ENCODE assay signal across 28 mouse cellular contexts in the genomic region with DNA sequence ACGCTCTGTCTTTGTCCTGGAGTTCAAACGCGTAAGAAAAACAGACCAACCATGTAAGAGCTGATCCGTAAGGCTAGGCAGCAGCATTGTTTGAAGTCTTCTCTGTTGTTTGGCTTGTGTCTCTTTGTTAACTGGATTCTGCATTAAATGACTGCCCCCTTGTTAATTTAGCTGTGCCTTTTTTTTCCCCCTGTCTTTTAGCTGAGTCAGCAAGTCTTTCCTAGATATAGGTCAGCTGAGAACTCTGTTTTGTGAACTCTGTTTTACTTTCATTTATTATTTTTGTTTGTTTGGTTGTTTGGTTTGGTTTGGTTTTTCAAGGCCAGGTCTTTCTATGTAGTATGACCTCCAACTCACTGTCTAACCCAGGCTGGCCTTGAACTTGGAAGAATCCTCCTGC. TPM values are rescaled to one million over a fixed set of nuclear protein-coding genes. Genes with fewer than 3 reads are reported as not detected.
"Had no signal": no experiment of that assay in that cellular context is flagged by ENCODE, and none has a peak within 500 bp of the region (broad histone marks: within the 10 kb centered on the region; RNA-seq: fewer than 3 reads in every experiment).

No protein-coding gene starts in this region.

- H3K36me3 ChIP-seq: embryonic facial prominence, embryonic 10.5 days; embryonic facial prominence, embryonic 12.5 days; embryonic facial prominence, embryonic 13.5 days; embryonic facial prominence, embryonic 15.5 days; forebrain, embryonic 10.5 days had no signal

- H3K4me3 ChIP-seq: embryonic facial prominence, embryonic 10.5 days; embryonic facial prominence, embryonic 12.5 days; embryonic facial prominence, embryonic 13.5 days; embryonic facial prominence, embryonic 15.5 days; erythroblast, embryonic 14.5 days; forebrain, embryonic 10.5 days; forebrain, embryonic 12.5 days; forebrain, embryonic 13.5 days; forebrain, embryonic 15.5 days; gastrocnemius, adult 2 months had no signal

- H3K4me2 ChIP-seq: embryonic facial prominence, embryonic 12.5 days; embryonic facial prominence, embryonic 13.5 days; embryonic facial prominence, embryonic 15.5 days; forebrain, embryonic 12.5 days; forebrain, embryonic 13.5 days; forebrain, embryonic 15.5 days had no signal

- DNase-seq: cerebellum, adult 8-10 months; cerebellum, adult 9-10 months; cerebellum, adult 9-11 months; cerebellum, postnatal 10 days; cerebellum, postnatal 14 days; cerebellum, postnatal 25 days; cerebellum, postnatal 36 days; embryo, embryonic 11 days; forebrain, postnatal 0 days; gastrocnemius, adult 2 months; gastrocnemius, postnatal 10 days; gastrocnemius, postnatal 14 days; gastrocnemius, postnatal 25 days; gastrocnemius, postnatal 36 days; heart, adult 11 months; heart, adult 18-20 months had no signal

- H3K27ac ChIP-seq: embryonic facial prominence, embryonic 12.5 days; embryonic facial prominence, embryonic 13.5 days; embryonic facial prominence, embryonic 15.5 days; forebrain, embryonic 10.5 days; forebrain, embryonic 12.5 days; forebrain, embryonic 13.5 days; forebrain, embryonic 15.5 days; gastrocnemius, adult 2 months had no signal

- H3K9me3 ChIP-seq: embryonic facial prominence, embryonic 10.5 days; embryonic facial prominence, embryonic 12.5 days; embryonic facial prominence, embryonic 15.5 days; forebrain, embryonic 10.5 days; forebrain, embryonic 12.5 days; forebrain, embryonic 13.5 days; forebrain, embryonic 15.5 days had no signal

- ATAC-seq: forebrain, embryonic 13.5 days; forebrain, embryonic 14.5 days; forebrain, embryonic 15.5 days; forebrain, embryonic 16.5 days; forebrain, postnatal 0 days had no signal

- H3K27me3 ChIP-seq: embryonic facial prominence, embryonic 12.5 days; embryonic facial prominence, embryonic 13.5 days; embryonic facial prominence, embryonic 15.5 days; forebrain, embryonic 12.5 days; forebrain, embryonic 13.5 days; forebrain, embryonic 15.5 days had no signal

- H3K9ac ChIP-seq: embryonic facial prominence, embryonic 12.5 days; embryonic facial prominence, embryonic 13.5 days; embryonic facial prominence, embryonic 15.5 days; forebrain, embryonic 12.5 days; forebrain, embryonic 13.5 days; forebrain, embryonic 15.5 days; forebrain, postnatal 0 days had no signal

RNA-seq across cellular contexts. Expression of a gene that starts 57.2 kb away (rescaled TPM):
- total RNA-seq: common myeloid progenitor, adult 5-6 weeks had no signal
- polyA plus RNA-seq: erythroblast, embryonic 14.5 days had no signal
